Mouse (Mus musculus) spleen, postnatal 36 days (tissue): Measurements from ENCODE around the gene Hipk1.
A peak's percentile ranks its signal among the peaks of the same experiment; 100 is the strongest.

Source experiments
- DNase-seq, 2 experiments: peaks; one replicate each; pipeline ENCODE4 v3.0.0; 2022; ENCODE audit warnings: low spot score in 2 of 2, mixed read lengths in 1 of 2

The Hipk1 gene

GRCm38 (mm10) chr3:103746711-103747110 lies 44.7 kb downstream of the Hipk1 start:
- no peak for DNase-seq

- peak; percentile 45 to 48 for DNase-seq
These were observed 46.2 kb downstream of the Hipk1 start for GRCm38 (mm10) chr3:103745001-103745770.

- DNase-seq = no peak
These were observed 48.2 kb downstream of the Hipk1 start for GRCm38 (mm10) chr3:103743208-103743607.

- no peak for DNase-seq
These were observed 51.0 kb downstream of the Hipk1 start for GRCm38 (mm10) chr3:103740342-103740741.

GRCm38 (mm10) chr3:103739329-103739728 lies 52.0 kb downstream of the Hipk1 start, which contains the start of gene Gm10964:
TSS of gene Gm10964 (plus strand) at chr3:103739366.
- DNase-seq = no peak

GRCm38 (mm10) chr3:103737778-103738571 lies 53.4 kb downstream of the Hipk1 start, which contains the start of gene Olfml3:
TSS of gene Olfml3 (minus strand) at chr3:103738001.
- DNase-seq = peak; percentile 75 to 81

GRCm38 (mm10) chr3:103737061-103737754 lies 54.2 kb downstream of the Hipk1 start:
- DNase-seq = no peak

GRCm38 (mm10) chr3:103735776-103736600 lies 55.4 kb downstream of the Hipk1 start:
- DNase-seq = no peak

- DNase-seq = no peak
These were observed 56.5 kb downstream of the Hipk1 start for GRCm38 (mm10) chr3:103734696-103735519.

- DNase-seq = no peak
These were observed 57.3 kb downstream of the Hipk1 start for GRCm38 (mm10) chr3:103733799-103734695.

- DNase-seq = no peak
These were observed 58.2 kb downstream of the Hipk1 start for GRCm38 (mm10) chr3:103733176-103733575.

GRCm38 (mm10) chr3:103732116-103732515 lies 59.2 kb downstream of the Hipk1 start:
- DNase-seq = no peak

GRCm38 (mm10) chr3:103729850-103730249 lies 61.5 kb downstream of the Hipk1 start:
- DNase-seq = no peak

- no peak for DNase-seq
These were observed 63.5 kb downstream of the Hipk1 start for GRCm38 (mm10) chr3:103727813-103728326.

GRCm38 (mm10) chr3:103726642-103727041 lies 64.7 kb downstream of the Hipk1 start:
- DNase-seq = no peak

- DNase-seq = no peak
These were observed 67.2 kb downstream of the Hipk1 start for GRCm38 (mm10) chr3:103724137-103724536.

- DNase-seq = no peak
These were observed 72.6 kb downstream of the Hipk1 start for GRCm38 (mm10) chr3:103718728-103719127.

- no peak for DNase-seq
These were observed 74.3 kb downstream of the Hipk1 start for GRCm38 (mm10) chr3:103716774-103717760.
